Mouse (Mus musculus): ENCODE measurements around the gene Olfr1031. TPM values are rescaled to one million over a fixed set of nuclear protein-coding genes. Genes with fewer than 3 reads are reported as not detected.
"Not testable (repeated sequence)": the region's sequence is repeated elsewhere in the genome, so short reads cannot be mapped to it uniquely, and the experiment has no call there.

The Olfr1031 gene
- polyA plus RNA-seq (2014; fragmentation: Nextera tagmentation; extraction: Ambion mirVana), result not detected in 2 replicates

GRCm38 (mm10) chr2:85990004-85990403 is at the start of gene Olfr1031:
TSS of gene Olfr1031 (plus strand) at chr2:85990304.
- H3K27ac ChIP-seq (ENCODE audit: low read depth, low read length), result no peak within 1 kb of the TSS
- H3K36me3 ChIP-seq (ENCODE audit: control insufficient read depth, insufficient read depth, low read length), result no peaks in the 10 kb centered on the region
- H3K9ac ChIP-seq (ENCODE audit: low read depth, low read length), result no peak within 1 kb of the TSS
- ATAC-seq (ENCODE audit: low FRiP score, low TSS enrichment), result no peak
- H3K27me3 ChIP-seq (ENCODE audit: control insufficient read depth, insufficient read depth, low read length), result no peaks in the 10 kb centered on the region
- H3K4me2 ChIP-seq (replicated peaks; ENCODE audit: low read depth, low read length), result no peak within 1 kb of the TSS
- H3K4me1 ChIP-seq (ENCODE audit: control insufficient read depth, insufficient read depth, low read length), result no peaks in the 10 kb centered on the region
- no peaks in the 10 kb centered on the region for H3K9me3 ChIP-seq (ENCODE audit: control insufficient read depth, low read length)
- H3K4me3 ChIP-seq (ENCODE audit: low read length), result no peak within 1 kb of the TSS
- 65% methylated on average over 3 of the region's 3 CpGs for WGBS

DNA sequence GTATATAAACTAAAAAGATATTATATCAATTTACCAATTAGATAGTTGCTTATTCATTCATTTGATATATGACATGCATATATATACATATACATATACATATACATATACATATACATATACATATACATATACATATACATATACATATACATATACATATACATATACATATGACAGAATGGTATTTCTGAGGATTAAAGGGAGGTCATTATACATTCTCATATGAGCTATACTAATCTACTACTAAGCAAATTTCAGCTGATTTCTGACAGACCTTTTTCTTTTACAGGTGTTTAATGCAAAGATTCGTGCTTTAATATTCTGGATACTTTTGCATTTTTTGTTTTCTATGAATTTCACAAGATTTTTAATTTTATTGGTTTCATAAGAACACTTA is 40.0 kb upstream of the Olfr1031 start, which contains the start of gene Olfr1028:
Gene Olfr1028 (plus strand): TSS at position 301 of the 400 bp plus-strand sequence.
- H3K4me1 ChIP-seq (ENCODE audit: control insufficient read depth, insufficient read depth, low read length), result no peaks in the 10 kb centered on the region
- H3K9ac ChIP-seq (ENCODE audit: low read depth, low read length), result no peak within 1 kb of the TSS
- no peak within 1 kb of the TSS for H3K27ac ChIP-seq (ENCODE audit: low read depth, low read length)
- H3K36me3 ChIP-seq (ENCODE audit: control insufficient read depth, insufficient read depth, low read length), result no peaks in the 10 kb centered on the region
- H3K9me3 ChIP-seq (ENCODE audit: control insufficient read depth, low read length), result no peaks in the 10 kb centered on the region
- H3K4me3 ChIP-seq (ENCODE audit: low read length), result no peak within 1 kb of the TSS
- ATAC-seq (ENCODE audit: low FRiP score, low TSS enrichment), result no peak
- 81% methylated on average over 1 of the region's 1 CpGs for WGBS
- no peaks in the 10 kb centered on the region for H3K27me3 ChIP-seq (ENCODE audit: control insufficient read depth, insufficient read depth, low read length)
- no peak within 1 kb of the TSS for H3K4me2 ChIP-seq (replicated peaks; ENCODE audit: low read depth, low read length)

- H3K27me3 ChIP-seq (ENCODE audit: control insufficient read depth, insufficient read depth, low read length), result no peaks in the 10 kb centered on the region
- no peaks in the 10 kb centered on the region for H3K9me3 ChIP-seq (ENCODE audit: control insufficient read depth, low read length)
- no peaks in the 10 kb centered on the region for H3K36me3 ChIP-seq (ENCODE audit: control insufficient read depth, insufficient read depth, low read length)
- ATAC-seq (ENCODE audit: low FRiP score, low TSS enrichment), result no peak
- no peak within 1 kb of the TSS for H3K4me2 ChIP-seq (replicated peaks; ENCODE audit: low read depth, low read length)
- 91% methylated on average over 2 of the region's 2 CpGs for WGBS
- no peaks in the 10 kb centered on the region for H3K4me1 ChIP-seq (ENCODE audit: control insufficient read depth, insufficient read depth, low read length)
- H3K9ac ChIP-seq (ENCODE audit: low read depth, low read length), result no peak within 1 kb of the TSS
- no peak within 1 kb of the TSS for H3K27ac ChIP-seq (ENCODE audit: low read depth, low read length)
- no peak within 1 kb of the TSS for H3K4me3 ChIP-seq (ENCODE audit: low read length)
Observed at GRCm38 (mm10) chr2:85973595-85973994, 16.5 kb upstream of the Olfr1031 start, which contains the start of gene Olfr1029. TSS of gene Olfr1029 (plus strand) at chr2:85973895.

- WGBS, result 78% methylated on average over 1 of the region's 1 CpGs
- ATAC-seq (ENCODE audit: low FRiP score, low TSS enrichment), result no peak
Observed at GRCm38 (mm10) chr2:85978976-85979375, 11.1 kb upstream of the Olfr1031 start, which contains the start of gene Olfr1030. TSS of gene Olfr1030 (plus strand) at chr2:85979276.

GRCm38 (mm10) chr2:86005240-86005639 is 15.1 kb downstream of the Olfr1031 start, which contains the start of gene Olfr1032:
TSS of gene Olfr1032 (plus strand) at chr2:86005540.
- H3K9me3 ChIP-seq (ENCODE audit: control insufficient read depth, low read length), result no peaks in the 10 kb centered on the region
- ATAC-seq (ENCODE audit: low FRiP score, low TSS enrichment), result no peak
- H3K27ac ChIP-seq (ENCODE audit: low read depth, low read length), result no peak within 1 kb of the TSS
- H3K4me3 ChIP-seq (ENCODE audit: low read length), result no peak within 1 kb of the TSS
- H3K4me1 ChIP-seq (ENCODE audit: control insufficient read depth, insufficient read depth, low read length), result no peaks in the 10 kb centered on the region
- H3K9ac ChIP-seq (ENCODE audit: low read depth, low read length), result no peak within 1 kb of the TSS
- H3K36me3 ChIP-seq (ENCODE audit: control insufficient read depth, insufficient read depth, low read length), result no peaks in the 10 kb centered on the region
- H3K27me3 ChIP-seq (ENCODE audit: control insufficient read depth, insufficient read depth, low read length), result no peaks in the 10 kb centered on the region
- no peak within 1 kb of the TSS for H3K4me2 ChIP-seq (replicated peaks; ENCODE audit: low read depth, low read length)
- 87% methylated on average over 7 of the region's 7 CpGs for WGBS

More at GRCm38 (mm10) chr2:85978976-85979375, 11.1 kb upstream of the Olfr1031 start, which contains the start of gene Olfr1030:
- no peaks in the 10 kb centered on the region for H3K9me3 ChIP-seq (ENCODE audit: control insufficient read depth, low read length)
- no peak within 1 kb of the TSS for H3K27ac ChIP-seq (ENCODE audit: low read depth, low read length)
- no peaks in the 10 kb centered on the region for H3K4me1 ChIP-seq (ENCODE audit: control insufficient read depth, insufficient read depth, low read length)
- no peak within 1 kb of the TSS for H3K4me2 ChIP-seq (replicated peaks; ENCODE audit: low read depth, low read length)
- no peaks in the 10 kb centered on the region for H3K27me3 ChIP-seq (ENCODE audit: control insufficient read depth, insufficient read depth, low read length)
- H3K4me3 ChIP-seq (ENCODE audit: low read length), result no peak within 1 kb of the TSS
- H3K9ac ChIP-seq (ENCODE audit: low read depth, low read length), result no peak within 1 kb of the TSS
- no peaks in the 10 kb centered on the region for H3K36me3 ChIP-seq (ENCODE audit: control insufficient read depth, insufficient read depth, low read length)

DNA sequence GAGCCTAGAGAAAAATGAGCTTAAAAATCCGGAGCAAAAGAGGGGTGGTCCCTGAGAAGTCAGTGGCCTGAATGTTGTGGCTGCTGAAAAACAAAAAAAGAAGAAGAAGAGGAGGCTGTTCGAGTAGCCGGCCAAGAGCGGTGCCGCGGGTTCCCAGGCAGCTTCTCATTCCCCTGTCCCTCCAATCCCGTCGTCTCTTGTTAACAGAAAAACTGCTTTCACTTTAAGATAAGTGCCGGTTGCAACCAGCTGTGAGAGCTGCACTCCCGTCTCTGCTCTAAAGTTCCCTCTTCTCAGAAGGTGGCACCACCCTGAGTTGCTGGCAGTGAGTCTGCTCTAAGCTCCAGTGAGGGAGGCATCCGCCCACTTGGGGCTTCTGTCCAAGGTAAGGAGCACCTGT is 30.3 kb downstream of the Olfr1031 start, which contains the start of gene Olfr1033:
Gene Olfr1033 (plus strand): TSS at position 228 of the 400 bp plus-strand sequence.
- peak within 1 kb of the TSS; percentile 34 for H3K4me2 ChIP-seq (replicated peaks; ENCODE audit: low read depth, low read length)
- H3K4me3 ChIP-seq (ENCODE audit: low read length), result peak within 1 kb of the TSS; percentile 24; the same call in 1 of the 2 replicates
- H3K4me1 ChIP-seq (ENCODE audit: control insufficient read depth, insufficient read depth, low read length); H3K9me3 ChIP-seq (ENCODE audit: control insufficient read depth, low read length); H3K9ac ChIP-seq (ENCODE audit: low read depth, low read length); H3K36me3 ChIP-seq (ENCODE audit: control insufficient read depth, insufficient read depth, low read length); H3K27me3 ChIP-seq (ENCODE audit: control insufficient read depth, insufficient read depth, low read length); ATAC-seq (ENCODE audit: low FRiP score, low TSS enrichment): not testable (repeated sequence)
- 2% methylated on average over 10 of the region's 11 CpGs for whole genome bisulfite sequencing
- peak within 1 kb of the TSS; percentile 37; the same call in 1 of the 2 replicates for H3K27ac ChIP-seq (ENCODE audit: low read depth, low read length)

GRCm38 (mm10) chr2:86021518-86021917 is 31.4 kb downstream of the Olfr1031 start:
- H3K4me2 ChIP-seq (replicated peaks; ENCODE audit: low read depth, low read length); H3K4me3 ChIP-seq (ENCODE audit: low read length); H3K9ac ChIP-seq (ENCODE audit: low read depth, low read length); H3K36me3 ChIP-seq (ENCODE audit: control insufficient read depth, insufficient read depth, low read length); H3K9me3 ChIP-seq (ENCODE audit: control insufficient read depth, low read length); H3K27ac ChIP-seq (ENCODE audit: low read depth, low read length); H3K27me3 ChIP-seq (ENCODE audit: control insufficient read depth, insufficient read depth, low read length); H3K4me1 ChIP-seq (ENCODE audit: control insufficient read depth, insufficient read depth, low read length); ATAC-seq (ENCODE audit: low FRiP score, low TSS enrichment): not testable (repeated sequence)
- 39% methylated on average over 3 of the region's 9 CpGs for WGBS

Other genes starting within 250 kb of the Olfr1031 start
- not detected in 2 replicates for gene Olfr1012, start 227.5 kb upstream of the Olfr1031 start, polyA plus RNA-seq (2014; fragmentation: Nextera tagmentation; extraction: Ambion mirVana)
- gene Olfr1013, start 223.2 kb upstream of the Olfr1031 start, polyA plus RNA-seq (2014; fragmentation: Nextera tagmentation; extraction: Ambion mirVana), result not detected in 2 replicates
- gene Olfr1014, start 217.6 kb upstream of the Olfr1031 start, polyA plus RNA-seq (2014; fragmentation: Nextera tagmentation; extraction: Ambion mirVana), result not detected in 2 replicates
- gene Olfr1015, start 208.3 kb upstream of the Olfr1031 start, polyA plus RNA-seq (2014; fragmentation: Nextera tagmentation; extraction: Ambion mirVana), result not detected in 2 replicates
- gene Olfr1016, start 187.8 kb upstream of the Olfr1031 start, polyA plus RNA-seq (2014; fragmentation: Nextera tagmentation; extraction: Ambion mirVana), result not detected in 2 replicates
- gene Olfr1018, start 171.8 kb upstream of the Olfr1031 start, polyA plus RNA-seq (2014; fragmentation: Nextera tagmentation; extraction: Ambion mirVana), result not detected in 2 replicates
- not detected in 2 replicates for gene Olfr1019, start 144.8 kb upstream of the Olfr1031 start, polyA plus RNA-seq (2014; fragmentation: Nextera tagmentation; extraction: Ambion mirVana)
- not detected in 2 replicates for gene Olfr1020, start 143.3 kb upstream of the Olfr1031 start, polyA plus RNA-seq (2014; fragmentation: Nextera tagmentation; extraction: Ambion mirVana)
- not detected in 2 replicates for gene Olfr1022, start 121.7 kb upstream of the Olfr1031 start, polyA plus RNA-seq (2014; fragmentation: Nextera tagmentation; extraction: Ambion mirVana)
- not detected in 2 replicates for gene Olfr1023, start 104.7 kb upstream of the Olfr1031 start, polyA plus RNA-seq (2014; fragmentation: Nextera tagmentation; extraction: Ambion mirVana)
- not detected in 2 replicates for gene Olfr1024, start 85.3 kb upstream of the Olfr1031 start, polyA plus RNA-seq (2014; fragmentation: Nextera tagmentation; extraction: Ambion mirVana)
- gene Olfr1025-ps1, start 75.1 kb upstream of the Olfr1031 start, polyA plus RNA-seq (2014; fragmentation: Nextera tagmentation; extraction: Ambion mirVana), result not detected in 2 replicates
- not detected in 2 replicates for gene Olfr1026, start 68.7 kb upstream of the Olfr1031 start, polyA plus RNA-seq (2014; fragmentation: Nextera tagmentation; extraction: Ambion mirVana)
- not detected in 2 replicates for gene Olfr1028, start 39.9 kb upstream of the Olfr1031 start, polyA plus RNA-seq (2014; fragmentation: Nextera tagmentation; extraction: Ambion mirVana)
- not detected in 2 replicates for gene Olfr1029, start 16.4 kb upstream of the Olfr1031 start, polyA plus RNA-seq (2014; fragmentation: Nextera tagmentation; extraction: Ambion mirVana)
- gene Olfr1030, start 11.0 kb upstream of the Olfr1031 start, polyA plus RNA-seq (2014; fragmentation: Nextera tagmentation; extraction: Ambion mirVana), result not detected in 2 replicates
- gene Olfr1032, start 15.2 kb downstream of the Olfr1031 start, polyA plus RNA-seq (2014; fragmentation: Nextera tagmentation; extraction: Ambion mirVana), result not detected in 2 replicates
- gene Olfr1033, start 30.3 kb downstream of the Olfr1031 start, polyA plus RNA-seq (2014; fragmentation: Nextera tagmentation; extraction: Ambion mirVana), result 1.3 and 3.2 TPM in 2 replicates
- gene Olfr1034, start 55.6 kb downstream of the Olfr1031 start, polyA plus RNA-seq (2014; fragmentation: Nextera tagmentation; extraction: Ambion mirVana), result 0.17 TPM in 1 of 2 replicates, not detected in the other
- gene Olfr1036, start 83.7 kb downstream of the Olfr1031 start, polyA plus RNA-seq (2014; fragmentation: Nextera tagmentation; extraction: Ambion mirVana), result not detected in 2 replicates
- not detected in 2 replicates for gene Olfr1037, start 97.1 kb downstream of the Olfr1031 start, polyA plus RNA-seq (2014; fragmentation: Nextera tagmentation; extraction: Ambion mirVana)
- gene Olfr1039, start 145.6 kb downstream of the Olfr1031 start, polyA plus RNA-seq (2014; fragmentation: Nextera tagmentation; extraction: Ambion mirVana), result not detected in 2 replicates
- not detected in 2 replicates for gene Olfr1040, start 156.4 kb downstream of the Olfr1031 start, polyA plus RNA-seq (2014; fragmentation: Nextera tagmentation; extraction: Ambion mirVana)
- not detected in 2 replicates for gene Olfr1042, start 171.5 kb downstream of the Olfr1031 start, polyA plus RNA-seq (2014; fragmentation: Nextera tagmentation; extraction: Ambion mirVana)
- gene Olfr1043, start 177.2 kb downstream of the Olfr1031 start, polyA plus RNA-seq (2014; fragmentation: Nextera tagmentation; extraction: Ambion mirVana), result not detected in 2 replicates
- not detected in 2 replicates for gene Olfr1044, start 187.5 kb downstream of the Olfr1031 start, polyA plus RNA-seq (2014; fragmentation: Nextera tagmentation; extraction: Ambion mirVana)
- gene Olfr52, start 195.4 kb downstream of the Olfr1031 start, polyA plus RNA-seq (2014; fragmentation: Nextera tagmentation; extraction: Ambion mirVana), result not detected in 2 replicates
- gene Olfr1045, start 212.7 kb downstream of the Olfr1031 start, polyA plus RNA-seq (2014; fragmentation: Nextera tagmentation; extraction: Ambion mirVana), result not detected in 2 replicates
- gene Olfr1046, start 229.0 kb downstream of the Olfr1031 start, polyA plus RNA-seq (2014; fragmentation: Nextera tagmentation; extraction: Ambion mirVana), result not detected in 2 replicates
- gene Olfr1047, start 241.1 kb downstream of the Olfr1031 start, polyA plus RNA-seq (2014; fragmentation: Nextera tagmentation; extraction: Ambion mirVana), result not detected in 2 replicates
- not detected in 2 replicates for gene Olfr1048, start 250.0 kb downstream of the Olfr1031 start, polyA plus RNA-seq (2014; fragmentation: Nextera tagmentation; extraction: Ambion mirVana)

Measured in kidney, embryonic 14.5 days (tissue).